Mouse (Mus musculus): ENCODE results near the gene Lgi2.

Gene Lgi2

DNA sequence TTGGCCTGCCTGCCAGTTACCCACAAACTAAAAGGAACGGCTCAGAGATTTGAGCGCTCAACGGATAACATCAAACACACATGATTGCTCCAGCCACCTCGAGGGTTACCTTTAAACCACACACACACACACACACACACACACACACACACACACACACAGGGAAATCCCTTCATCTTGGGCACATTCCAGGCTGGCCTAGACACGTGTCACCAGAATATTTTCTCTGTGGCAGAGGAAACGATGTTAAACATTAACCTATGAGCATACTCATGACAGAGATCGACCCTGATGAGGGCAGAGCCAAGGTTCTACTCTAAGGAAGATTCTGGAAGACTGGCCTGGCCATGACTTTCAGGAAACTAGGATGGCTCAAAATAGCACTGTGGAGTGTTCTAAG, 29.2 kb downstream of the Lgi2 start:
- WGBS = 92% methylated on average over 7 of the region's 7 CpGs

DNA sequence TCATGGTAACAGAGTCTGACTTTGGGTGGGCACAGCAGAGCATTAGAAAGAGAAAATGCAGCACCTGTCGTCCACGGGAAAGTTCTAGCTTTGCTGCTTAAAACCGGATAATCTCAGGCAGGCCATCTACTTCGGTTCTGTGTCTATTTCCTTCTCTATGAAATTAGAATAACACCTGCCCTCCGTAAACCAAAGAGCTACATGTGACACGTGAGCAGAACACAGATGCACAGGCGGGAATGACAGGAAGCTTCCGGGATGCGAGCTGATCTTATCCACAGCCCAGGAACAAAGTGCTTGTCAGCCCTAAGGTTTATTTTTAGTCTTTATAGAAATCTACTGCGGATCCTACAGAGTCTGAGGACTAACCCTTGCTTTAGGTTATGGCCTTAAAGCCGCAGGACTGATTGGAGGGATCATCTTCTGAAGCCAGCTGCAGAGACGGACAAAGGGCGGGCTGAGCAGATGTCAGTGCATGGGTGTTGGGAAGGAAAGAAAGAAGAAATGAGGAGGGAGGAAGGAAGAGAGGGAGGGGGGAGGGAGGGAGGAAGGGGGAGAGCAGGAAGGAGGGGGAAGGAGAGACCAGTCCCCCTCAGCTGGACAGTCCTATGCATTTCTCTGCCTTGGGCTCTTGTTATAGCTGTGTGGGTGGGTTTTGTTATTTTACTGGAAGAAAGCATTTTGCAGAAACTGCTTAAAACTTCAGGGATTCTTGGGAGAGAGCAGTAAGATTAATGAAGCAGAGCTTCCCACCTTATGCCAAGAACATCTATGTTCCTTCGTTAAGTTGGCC, 31.3 kb downstream of the Lgi2 start:
- 49% methylated on average over 14 of the region's 14 CpGs for WGBS

DNA sequence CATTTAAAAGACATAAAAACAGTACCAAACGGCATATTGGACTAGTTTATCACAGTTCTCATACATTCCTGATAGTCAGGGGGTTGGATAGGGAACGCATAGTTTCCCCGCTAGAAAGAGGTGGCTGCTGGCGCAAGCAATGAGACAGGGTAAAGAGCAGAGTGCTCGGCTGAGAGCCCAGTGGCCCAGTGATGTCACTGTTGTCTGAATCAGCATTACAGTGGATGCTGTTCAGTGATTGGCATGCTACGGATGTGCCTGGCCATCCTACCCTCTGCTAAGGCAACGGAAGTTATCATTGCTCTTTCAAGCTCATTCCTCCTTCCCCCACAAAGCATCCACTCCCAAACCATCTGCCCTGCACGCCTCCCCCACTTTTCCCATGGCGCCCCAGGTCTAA, 32.6 kb downstream of the Lgi2 start:
- WGBS = 68% methylated on average over 9 of the region's 9 CpGs

DNA sequence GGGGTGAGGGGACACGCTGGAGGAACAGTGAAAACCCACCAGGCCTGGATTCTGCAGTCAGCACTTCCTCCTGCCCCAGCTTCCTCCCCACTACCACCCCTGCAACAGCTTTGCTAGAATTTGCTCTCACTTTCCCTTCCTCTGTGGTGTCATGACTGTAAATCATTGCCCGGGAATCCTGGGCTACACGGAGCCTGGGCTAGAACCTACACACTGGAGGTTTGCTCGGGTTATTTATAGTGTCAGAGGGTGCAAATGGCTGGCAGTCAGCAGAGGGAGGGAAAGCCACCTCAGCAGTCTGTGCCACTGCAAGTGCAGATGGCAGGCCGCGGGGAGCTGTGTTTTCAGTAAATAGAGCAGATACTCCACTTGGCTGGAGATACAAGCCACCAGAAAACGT, 37.7 kb downstream of the Lgi2 start:
- 26% methylated on average over 7 of the region's 7 CpGs for WGBS

DNA sequence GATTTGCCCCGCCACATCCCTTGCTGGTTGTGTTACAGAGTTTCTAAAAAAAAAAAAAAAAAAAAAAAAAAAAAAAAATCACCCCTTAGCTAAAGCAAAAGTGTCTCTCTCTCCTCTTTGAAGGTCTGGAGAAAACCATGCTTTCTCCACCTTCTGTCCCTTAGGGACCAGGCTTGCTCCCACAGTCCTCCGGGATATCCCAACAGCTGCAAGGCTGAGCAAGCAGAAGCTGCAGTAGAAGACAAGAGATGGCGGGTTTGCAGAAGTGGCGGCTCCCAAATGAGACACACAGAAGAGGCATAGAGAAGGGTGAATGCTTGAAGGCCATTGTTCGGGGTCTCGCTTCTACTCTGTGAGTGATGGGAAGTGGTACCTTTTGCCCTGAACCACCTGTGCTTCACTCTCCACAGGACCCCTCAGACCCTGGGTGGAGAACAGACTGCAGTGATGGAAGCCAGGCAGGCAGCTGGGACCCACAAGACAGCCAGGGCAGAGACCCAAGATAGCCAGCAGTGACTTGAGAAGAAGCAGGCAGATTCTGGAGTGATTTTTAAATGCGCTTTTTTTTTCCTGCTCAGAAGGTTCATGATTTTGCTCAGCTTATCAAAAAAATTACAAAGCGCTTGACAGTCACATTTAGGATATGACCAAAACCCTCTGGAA, 39.8 kb downstream of the Lgi2 start:
- WGBS = 91% methylated on average over 8 of the region's 8 CpGs

DNA sequence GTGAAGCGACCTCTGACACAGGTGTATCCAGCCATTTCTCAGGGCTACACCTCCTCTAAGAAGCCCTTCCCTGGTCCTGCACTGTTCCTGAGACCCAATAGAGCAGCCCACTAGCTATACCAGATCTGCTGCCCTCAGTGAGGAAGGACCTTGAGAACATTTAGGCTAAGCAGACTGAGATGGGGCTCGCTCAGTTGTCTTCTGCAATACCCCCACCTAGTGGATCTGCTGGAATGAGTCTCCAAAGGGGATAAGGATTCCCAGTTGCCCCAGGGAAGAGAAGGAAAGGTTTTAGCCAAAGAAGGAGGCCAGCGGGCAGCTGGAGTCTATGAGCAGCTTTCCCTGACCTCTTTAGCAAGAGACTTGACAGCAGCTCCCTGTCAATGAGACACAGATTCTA, 42.1 kb downstream of the Lgi2 start:
- 56% methylated on average over 3 of the region's 3 CpGs for WGBS

DNA sequence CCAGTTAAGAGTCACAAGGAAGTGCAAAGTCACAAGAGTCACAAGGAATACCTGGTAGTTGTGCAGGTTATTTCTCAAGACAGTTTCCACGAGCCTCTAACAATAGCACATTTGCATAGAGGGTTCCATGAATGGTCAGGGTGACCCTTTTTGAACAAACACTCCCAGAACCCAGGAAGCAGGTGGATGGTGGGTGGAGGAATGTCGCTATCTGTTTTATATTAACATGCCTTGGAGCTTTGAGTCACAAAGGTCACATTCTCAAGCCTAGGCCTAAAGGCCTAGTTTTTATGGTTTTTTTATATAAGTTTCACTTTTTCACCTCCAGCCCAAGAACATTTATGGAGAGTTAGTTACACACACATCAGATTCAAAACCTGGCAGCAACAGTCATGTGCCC, 46.3 kb downstream of the Lgi2 start:
- WGBS = 92% methylated on average over 2 of the region's 2 CpGs

DNA sequence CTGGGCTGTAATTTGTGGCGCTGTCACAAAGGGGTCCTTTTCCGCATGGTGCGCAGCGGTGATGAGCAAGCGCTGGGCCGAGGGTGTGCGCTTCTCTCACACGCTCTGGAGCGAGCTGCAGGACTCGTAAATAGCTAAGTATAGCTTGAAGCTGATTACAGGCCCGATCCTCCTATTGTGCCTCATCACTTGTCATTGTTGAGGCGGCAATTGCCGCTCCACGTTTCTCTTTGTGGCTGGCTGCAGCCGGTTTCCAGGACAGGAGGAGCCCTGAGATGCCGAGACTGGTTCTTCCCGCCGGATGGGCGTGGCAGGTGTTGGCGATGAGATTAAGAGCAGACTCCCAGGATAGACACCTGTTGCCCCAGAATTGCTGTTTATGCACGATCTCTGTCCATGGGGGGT, 50.2 kb downstream of the Lgi2 start:
- WGBS = 13% methylated on average over 21 of the region's 21 CpGs

DNA sequence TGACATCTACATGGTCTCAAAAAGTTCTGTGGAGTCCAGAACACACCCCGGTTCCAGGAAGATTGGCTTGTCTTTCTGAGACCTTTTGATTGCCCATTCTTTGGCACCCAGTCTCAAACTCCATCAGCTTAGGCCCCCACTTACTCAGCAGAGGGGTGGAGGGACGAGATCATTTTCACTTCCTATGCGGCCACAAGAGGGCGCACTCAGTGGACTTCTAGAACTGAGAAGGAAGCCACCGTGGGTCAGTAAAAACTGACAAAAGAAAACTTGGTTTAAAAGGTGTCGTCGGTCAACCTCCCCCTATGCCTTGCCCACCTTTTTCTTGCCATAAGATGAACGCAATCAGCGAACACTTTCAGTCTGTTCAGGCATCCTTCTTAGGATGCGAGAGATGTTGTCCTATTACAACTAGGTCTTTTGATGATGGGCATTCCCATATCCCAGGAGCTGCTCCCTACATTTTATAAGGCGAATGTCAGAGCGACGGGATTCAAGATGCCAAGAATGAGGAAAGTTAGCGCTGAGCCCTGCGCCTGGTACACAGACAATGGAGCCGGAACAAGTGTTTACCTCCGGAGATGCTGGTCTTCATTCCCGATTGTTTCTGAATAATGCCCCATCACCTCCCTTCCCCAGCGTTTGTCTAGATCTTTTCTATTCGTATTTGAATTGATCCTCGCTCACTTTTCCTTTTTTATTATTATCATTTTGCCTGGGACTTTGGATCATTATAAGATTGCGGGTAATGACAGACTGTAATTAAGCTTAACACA, 50.8 kb downstream of the Lgi2 start:
- WGBS = 13% methylated on average over 22 of the region's 22 CpGs

DNA sequence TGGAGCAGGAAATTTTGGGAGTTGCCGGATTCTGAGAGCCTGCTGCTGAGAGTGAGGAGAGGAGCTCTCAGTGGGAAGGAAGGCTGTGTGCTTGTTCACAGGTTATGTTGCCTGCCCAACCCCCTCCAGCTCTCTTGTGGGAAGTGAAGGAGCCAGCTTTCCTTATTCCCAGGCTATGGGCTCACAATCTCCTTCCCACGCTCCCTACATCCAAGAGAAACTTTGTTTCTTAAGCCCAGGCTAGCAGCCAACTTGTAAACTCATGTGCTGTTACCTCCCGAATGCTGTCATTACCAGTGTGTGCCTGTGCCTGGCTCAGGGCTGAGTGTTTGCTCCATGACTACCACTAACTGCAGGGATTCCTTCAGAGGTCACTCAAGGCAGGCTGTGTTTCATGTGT, 55.2 kb downstream of the Lgi2 start:
- 41% methylated on average over 3 of the region's 3 CpGs for WGBS

DNA sequence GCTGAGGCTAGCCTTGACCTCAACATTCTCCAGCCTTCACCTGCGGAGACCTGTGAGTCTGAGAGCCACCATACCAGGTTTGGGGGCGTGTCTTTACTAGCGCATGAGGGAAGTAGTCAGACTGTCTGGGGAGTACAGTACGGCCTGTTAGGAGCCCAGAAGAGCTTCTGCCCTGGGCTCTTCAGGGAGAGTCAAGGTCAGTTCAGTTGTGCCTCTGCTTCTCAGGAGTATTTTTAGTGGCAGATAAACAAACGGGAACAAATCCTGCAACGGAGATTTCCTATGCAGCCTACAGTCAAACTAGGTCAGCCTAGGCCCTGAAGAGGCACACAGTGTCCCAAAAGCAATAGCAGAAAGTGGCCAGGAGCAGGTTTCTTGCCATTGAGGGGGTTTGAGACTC, 56.8 kb downstream of the Lgi2 start:
- 85% methylated on average over 6 of the region's 6 CpGs for WGBS

DNA sequence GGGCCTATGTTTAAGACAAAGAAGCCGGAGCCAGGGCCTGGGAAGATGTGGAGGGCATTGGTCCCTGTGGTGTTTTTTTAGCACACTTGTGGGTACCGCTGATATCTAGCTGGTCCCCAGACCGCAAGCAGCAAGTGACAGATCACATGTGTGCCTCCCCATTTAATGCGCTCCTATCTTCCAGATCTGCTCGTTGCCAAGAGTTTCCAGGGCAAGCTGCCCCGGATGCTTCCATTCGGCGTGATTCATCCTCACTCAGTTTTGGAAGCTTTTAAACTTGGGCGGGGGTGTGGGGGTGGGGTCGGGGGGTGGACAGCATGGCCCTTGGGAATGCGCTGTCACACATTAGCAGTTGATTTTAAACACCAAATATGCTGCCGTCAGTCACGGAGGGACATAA, 61.6 kb downstream of the Lgi2 start:
- WGBS = 82% methylated on average over 13 of the region's 13 CpGs

DNA sequence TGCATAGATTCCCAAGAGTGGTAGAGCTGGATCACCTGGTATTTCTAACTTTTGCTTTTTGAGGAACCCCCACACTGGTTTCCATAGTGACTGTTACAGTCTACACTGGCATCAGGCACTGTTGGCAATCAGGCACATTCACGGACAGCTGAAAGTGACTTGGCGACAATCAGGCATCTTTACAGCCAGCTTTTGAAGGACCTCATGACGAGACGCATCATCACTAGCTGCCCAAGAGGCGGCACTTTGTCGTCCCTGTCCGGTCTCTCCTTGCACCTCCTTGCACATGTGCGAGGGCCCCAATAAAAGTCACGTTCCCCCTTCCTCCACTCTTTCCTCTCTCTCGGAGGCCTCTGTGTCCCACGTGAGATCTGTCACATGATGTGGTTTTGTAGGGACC, 62.1 kb downstream of the Lgi2 start:
- 81% methylated on average over 11 of the region's 11 CpGs for WGBS

DNA sequence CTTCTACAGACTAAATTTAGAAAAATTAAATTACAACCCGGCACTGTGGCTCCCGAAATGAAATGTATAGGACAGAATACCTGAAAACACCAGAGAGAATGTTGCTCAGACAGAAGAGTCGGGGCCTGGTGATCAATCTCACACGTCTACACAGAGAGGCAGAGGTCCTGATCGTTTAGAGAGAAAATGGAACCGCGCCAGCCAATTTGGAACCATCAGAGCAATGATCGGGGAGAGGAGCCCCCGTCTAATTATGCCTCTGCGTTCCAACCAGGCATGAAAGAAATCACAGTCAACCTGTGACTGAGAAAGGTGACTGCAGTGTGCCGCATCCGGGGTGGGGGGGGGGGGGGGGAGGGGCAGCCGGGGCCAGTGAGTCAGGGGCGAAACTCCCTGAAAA, 70.6 kb downstream of the Lgi2 start:
- 39% methylated on average over 14 of the region's 14 CpGs for WGBS

DNA sequence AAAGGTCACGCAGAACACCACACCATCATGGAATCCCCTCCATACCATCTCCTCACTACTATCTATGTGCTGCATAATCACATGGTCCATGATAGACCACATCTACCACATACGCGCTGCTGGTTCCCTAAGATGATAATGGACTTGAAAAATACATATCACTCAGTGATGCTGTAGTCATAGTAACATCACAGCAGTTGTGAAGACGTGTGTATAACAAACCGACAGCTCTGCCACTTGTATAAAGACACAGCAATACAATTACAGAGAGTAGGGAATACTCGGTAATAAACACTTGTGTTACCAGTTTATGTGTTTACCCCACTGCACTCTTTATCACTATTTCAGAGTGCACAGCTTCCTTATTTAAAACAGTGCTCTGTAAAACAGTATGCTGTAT, 74.8 kb downstream of the Lgi2 start:
- 70% methylated on average over 6 of the region's 6 CpGs for WGBS

DNA sequence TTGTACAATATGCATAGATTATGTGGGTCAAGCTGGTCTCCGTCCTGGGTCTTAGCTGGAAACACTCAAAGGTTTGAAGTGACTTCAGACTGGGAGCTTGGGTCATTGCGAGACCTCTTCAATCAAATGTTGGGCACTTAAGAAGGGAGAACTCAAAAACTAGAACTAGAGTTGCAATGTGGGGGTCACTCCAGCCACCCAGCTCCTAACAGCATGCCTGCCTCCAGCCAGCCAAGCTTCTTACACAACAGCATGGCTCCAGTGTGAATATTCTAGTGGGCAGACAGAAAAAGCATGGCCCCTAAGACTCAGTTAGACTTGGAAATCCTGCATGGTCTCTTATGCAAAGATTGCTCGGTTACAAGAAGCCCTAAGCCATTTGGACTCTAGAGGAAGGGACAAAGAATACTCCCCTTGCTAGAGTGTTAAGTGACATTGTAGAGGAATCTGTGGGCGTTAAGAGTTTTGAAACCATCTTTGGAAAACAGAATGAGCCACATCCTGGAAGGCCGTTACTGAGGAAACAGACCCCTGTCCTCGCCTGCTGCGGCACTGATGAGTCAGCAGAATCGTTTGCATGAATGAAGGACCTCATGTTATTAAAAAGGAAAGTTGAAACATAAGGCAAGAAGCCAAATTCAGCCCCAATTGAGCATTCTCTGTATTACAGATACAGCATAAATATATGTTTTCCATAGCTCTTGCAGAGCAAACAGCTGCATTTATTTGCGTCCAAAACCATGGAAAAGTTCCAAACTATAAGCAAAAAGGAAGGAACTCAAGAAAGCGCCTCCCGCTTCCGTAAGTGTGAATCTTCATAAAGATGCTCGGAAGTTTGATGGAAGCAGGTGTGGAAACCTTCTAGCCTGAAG, 78.5 kb downstream of the Lgi2 start:
- 61% methylated on average over 13 of the region's 13 CpGs for WGBS

All from cerebral cortex, adult 2 months (tissue).